Mouse (Mus musculus): ENCODE data around the gene Glcci1.

DNA sequence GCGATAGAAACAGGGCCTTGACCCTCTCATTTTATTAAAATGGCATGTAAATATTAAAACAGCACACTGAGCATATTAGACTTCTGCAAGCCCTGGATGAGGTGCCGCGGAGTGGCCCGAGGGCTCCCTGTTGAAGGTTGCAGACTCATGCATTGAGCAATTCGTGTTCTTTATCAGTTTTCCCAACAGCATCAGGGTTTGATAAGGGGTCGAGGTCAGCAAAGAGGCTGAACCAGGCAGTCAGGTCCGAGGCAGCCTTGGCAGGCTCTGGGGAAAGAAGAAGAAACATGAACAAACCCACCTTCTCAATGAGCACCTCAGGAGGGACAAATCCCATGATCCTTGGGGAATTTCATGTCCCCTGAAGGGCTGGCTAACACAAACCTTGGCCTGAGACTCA is 121.1 kb downstream of the Glcci1 start:
- TF ChIP-seq CTCF (conservative IDR thresholded peaks at IDR 0.05; ENCODE audit: low read length) (no peak), NANOG (IDR thresholded peaks at IDR 0.05; ENCODE audit: borderline replicate concordance, low read length) (no peak)
